Mouse (Mus musculus): ENCODE measurements at regions not wholly inside any gene's neighbourhood (a gene's known extent, or its start where the extent isn't known, plus 50 kb on each side); places are given as distances from the start of the nearest gene placed in this dataset.
A peak's percentile ranks its signal among the peaks of the same experiment; 100 is the strongest.

DNA sequence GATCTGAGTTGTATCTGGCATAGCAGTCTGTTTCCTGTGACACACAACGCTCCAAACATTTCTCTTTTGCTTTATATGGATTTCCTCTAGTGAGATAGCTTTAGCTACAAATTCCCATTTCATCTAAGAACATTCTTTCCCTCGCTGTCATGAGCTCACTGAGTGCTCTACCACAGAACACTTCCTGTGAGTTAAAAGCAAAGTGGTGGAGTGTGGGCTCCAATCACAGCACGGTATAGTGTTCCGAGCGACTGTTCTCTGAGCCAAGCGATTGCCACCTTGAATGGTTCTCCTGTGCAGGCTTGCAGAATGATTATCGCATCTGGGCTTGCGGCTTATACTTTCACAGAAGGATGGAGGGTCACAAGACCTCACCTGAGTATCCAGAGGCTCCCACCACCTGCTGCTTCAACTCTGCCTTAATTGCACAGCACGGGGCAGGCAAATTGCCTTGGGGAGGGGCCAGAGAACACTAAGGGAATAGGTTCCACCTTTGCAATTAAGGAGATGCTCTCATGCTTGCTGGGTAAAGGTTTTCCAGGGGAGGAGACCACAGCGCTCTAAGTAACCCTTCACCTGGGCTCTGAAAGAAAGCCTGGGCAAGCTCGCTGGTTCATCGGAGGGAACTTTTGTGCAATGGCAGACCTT is 477.7 kb downstream of the Zfp704 start:
- TF ChIP-seq FOSL1 (IDR thresholded peaks at IDR 0.05; ENCODE audit: insufficient read depth, low read length, poor library complexity, severe bottlenecking) (no peak), USF1 (IDR thresholded peaks at IDR 0.05; ENCODE audit: low read depth) (no peak), CEBPB (IDR thresholded peaks at IDR 0.05; ENCODE audit: low read depth) (no peak), MYOG (IDR thresholded peaks at IDR 0.05; ENCODE audit: control insufficient read depth, extremely low read depth, insufficient read length) (no peak), CTCF (IDR thresholded peaks at IDR 0.05; ENCODE audit: control insufficient read depth, insufficient read depth, insufficient read length) (no peak), MAX (IDR thresholded peaks at IDR 0.05) (no peak), MYOD1 (IDR thresholded peaks at IDR 0.05; ENCODE audit: control insufficient read depth, insufficient read length, low read depth) (no peak)
- Histone ChIP-seq H3K79me2 (ENCODE audit: control insufficient read depth, insufficient read depth) (no peaks in the 10 kb centered on the region), H3K79me3 (ENCODE audit: low read depth) (no peaks in the 10 kb centered on the region), H3ac (ENCODE audit: control insufficient read depth, insufficient read length, low read depth) (no peak overlapping the region), H3K4me3 (ENCODE audit: insufficient read depth, poor library complexity, severe bottlenecking) (no peak overlapping the region), H3K27me3 (ENCODE audit: control insufficient read depth, insufficient read depth, insufficient read length) (no peaks in the 10 kb centered on the region), H3K36me3 (ENCODE audit: control insufficient read depth, insufficient read depth) (no peaks in the 10 kb centered on the region)

DNA sequence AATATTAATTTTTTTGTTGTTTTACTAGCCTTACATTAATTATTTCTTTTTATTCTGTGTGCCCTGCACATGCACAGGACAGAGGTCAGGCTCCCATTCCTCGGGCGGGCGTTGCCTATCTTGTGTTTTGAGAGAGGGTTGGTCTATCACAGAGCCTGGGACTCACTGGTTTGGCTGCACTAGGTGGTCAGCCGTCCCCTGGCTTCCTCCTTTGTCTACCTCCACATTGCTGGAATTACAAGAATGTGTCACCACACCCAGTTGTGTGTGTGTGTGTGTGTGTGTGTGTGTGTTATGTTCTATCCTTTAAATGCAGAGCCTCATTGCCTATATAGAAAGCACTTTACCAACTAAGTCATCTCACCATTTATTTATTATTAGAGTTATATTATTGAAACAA is 478.5 kb downstream of the Zfp704 start:
- H3ac ChIP-seq (ENCODE audit: control insufficient read depth, insufficient read length, low read depth) = no peak overlapping the region
- H3K79me2 ChIP-seq (ENCODE audit: control insufficient read depth, insufficient read depth) = no peaks in the 10 kb centered on the region
- no peaks in the 10 kb centered on the region for H3K79me3 ChIP-seq (ENCODE audit: low read depth)
- no peaks in the 10 kb centered on the region for H3K36me3 ChIP-seq (ENCODE audit: control insufficient read depth, insufficient read depth)
- no peaks in the 10 kb centered on the region for H3K27me3 ChIP-seq (ENCODE audit: control insufficient read depth, insufficient read depth, insufficient read length)
- TF ChIP-seq MYOG (IDR thresholded peaks at IDR 0.05; ENCODE audit: control insufficient read depth, extremely low read depth, insufficient read length) (no peak), CTCF (IDR thresholded peaks at IDR 0.05; ENCODE audit: control insufficient read depth, insufficient read depth, insufficient read length) (no peak), CEBPB (IDR thresholded peaks at IDR 0.05; ENCODE audit: low read depth) (no peak), FOSL1 (IDR thresholded peaks at IDR 0.05; ENCODE audit: insufficient read depth, low read length, poor library complexity, severe bottlenecking) (no peak), MAX (IDR thresholded peaks at IDR 0.05) (no peak), MYOD1 (IDR thresholded peaks at IDR 0.05; ENCODE audit: control insufficient read depth, insufficient read length, low read depth) (no peak)
- no peak overlapping the region for H3K4me3 ChIP-seq (ENCODE audit: insufficient read depth, poor library complexity, severe bottlenecking)

DNA sequence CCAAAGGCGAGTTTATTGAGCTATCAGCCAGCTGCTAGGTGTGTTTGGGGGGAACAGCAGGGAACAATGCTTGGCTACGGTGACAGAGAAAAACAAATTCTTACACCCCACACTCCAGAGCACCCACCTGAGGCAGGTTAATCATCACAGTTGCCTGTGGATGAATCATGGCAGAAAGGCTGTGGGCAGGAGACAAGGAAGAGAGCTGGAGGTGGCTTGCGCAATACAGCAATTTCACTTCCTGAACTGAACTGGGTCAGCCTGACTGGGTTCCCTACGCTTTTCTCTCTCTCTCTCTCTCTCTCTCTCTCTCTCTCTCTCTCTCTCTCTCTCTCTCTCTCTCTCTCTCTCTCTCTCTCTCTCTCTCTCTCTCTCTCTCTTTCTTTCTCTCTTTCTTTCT is 481.5 kb downstream of the Zfp704 start:
- H3ac ChIP-seq (ENCODE audit: control insufficient read depth, insufficient read length, low read depth) = no peak overlapping the region
- TF ChIP-seq CEBPB (IDR thresholded peaks at IDR 0.05; ENCODE audit: low read depth) (peak; percentile 94), FOSL1 (IDR thresholded peaks at IDR 0.05; ENCODE audit: insufficient read depth, low read length, poor library complexity, severe bottlenecking) (no peak)
- H3K27me3 ChIP-seq (ENCODE audit: control insufficient read depth, insufficient read depth, insufficient read length) = no peaks in the 10 kb centered on the region
- no peaks in the 10 kb centered on the region for H3K36me3 ChIP-seq (ENCODE audit: control insufficient read depth, insufficient read depth)
- H3K79me3 ChIP-seq (ENCODE audit: low read depth) = no peaks in the 10 kb centered on the region
- no peaks in the 10 kb centered on the region for H3K79me2 ChIP-seq (ENCODE audit: control insufficient read depth, insufficient read depth)
- no peak overlapping the region for H3K4me3 ChIP-seq (ENCODE audit: insufficient read depth, poor library complexity, severe bottlenecking)

DNA sequence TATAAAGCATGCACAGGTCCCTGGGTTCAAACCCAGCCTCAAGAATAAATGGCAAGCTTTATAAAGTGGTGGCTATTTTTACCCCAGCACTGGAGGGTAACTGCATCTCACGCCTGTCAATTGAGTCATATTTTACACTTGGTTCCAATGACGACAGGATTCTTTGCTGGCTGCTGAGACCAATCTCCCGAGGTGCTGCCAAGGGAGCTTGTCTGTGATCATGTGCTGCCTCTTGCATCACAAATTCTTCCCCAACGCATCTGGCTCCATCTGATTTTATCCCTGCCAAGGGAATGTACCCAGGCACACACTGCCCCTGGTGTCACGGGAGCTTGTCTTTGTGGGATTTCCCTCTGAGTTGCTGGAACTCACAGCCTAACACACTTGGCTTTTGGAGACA is 486.8 kb downstream of the Zfp704 start:
- Histone ChIP-seq H3K4me3 (ENCODE audit: insufficient read depth, poor library complexity, severe bottlenecking) (no peak overlapping the region), H3K79me2 (ENCODE audit: control insufficient read depth, insufficient read depth) (no peaks in the 10 kb centered on the region), H3K27me3 (ENCODE audit: control insufficient read depth, insufficient read depth, insufficient read length) (no peaks in the 10 kb centered on the region), H3K36me3 (ENCODE audit: control insufficient read depth, insufficient read depth) (no peaks in the 10 kb centered on the region), H3ac (ENCODE audit: control insufficient read depth, insufficient read length, low read depth) (no peak overlapping the region), H3K79me3 (ENCODE audit: low read depth) (no peaks in the 10 kb centered on the region)
- no peak for TF ChIP-seq FOSL1 (IDR thresholded peaks at IDR 0.05; ENCODE audit: insufficient read depth, low read length, poor library complexity, severe bottlenecking)
- no peak for TF ChIP-seq CTCF (IDR thresholded peaks at IDR 0.05; ENCODE audit: control insufficient read depth, insufficient read depth, insufficient read length)
- no peak for TF ChIP-seq MYOD1 (IDR thresholded peaks at IDR 0.05; ENCODE audit: control insufficient read depth, insufficient read length, low read depth)
- no peak for TF ChIP-seq CEBPB (IDR thresholded peaks at IDR 0.05; ENCODE audit: low read depth)
- TF ChIP-seq MYOG (IDR thresholded peaks at IDR 0.05; ENCODE audit: control insufficient read depth, extremely low read depth, insufficient read length) = no peak
- no peak for TF ChIP-seq USF1 (IDR thresholded peaks at IDR 0.05; ENCODE audit: low read depth)
- no peak for TF ChIP-seq MAX (IDR thresholded peaks at IDR 0.05)

DNA sequence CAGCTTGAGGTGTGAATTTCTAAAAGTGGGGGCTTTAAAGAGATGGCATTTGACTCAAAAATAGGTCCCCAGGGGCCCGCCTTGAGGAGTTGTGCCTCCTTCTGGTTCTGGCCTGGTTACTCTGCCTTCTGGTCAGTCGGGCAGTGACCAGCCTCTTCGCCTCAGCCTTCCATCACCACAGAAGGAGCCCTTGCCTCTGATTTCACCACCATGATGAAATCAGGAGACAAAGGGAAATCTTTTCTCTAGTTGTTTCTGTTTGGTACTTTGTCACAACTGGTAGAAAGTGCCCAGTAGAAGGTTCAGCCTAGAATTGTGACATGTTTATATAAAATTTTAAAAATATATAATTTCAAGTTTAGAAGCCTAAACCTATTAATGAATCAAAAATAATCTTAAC is 492.0 kb downstream of the Zfp704 start:
- Histone ChIP-seq H3K36me3 (ENCODE audit: control insufficient read depth, insufficient read depth) (no peaks in the 10 kb centered on the region), H3ac (ENCODE audit: control insufficient read depth, insufficient read length, low read depth) (no peak overlapping the region), H3K4me3 (ENCODE audit: insufficient read depth, poor library complexity, severe bottlenecking) (no peak overlapping the region), H3K79me3 (ENCODE audit: low read depth) (no peaks in the 10 kb centered on the region), H3K79me2 (ENCODE audit: control insufficient read depth, insufficient read depth) (no peaks in the 10 kb centered on the region), H3K27me3 (ENCODE audit: control insufficient read depth, insufficient read depth, insufficient read length) (no peaks in the 10 kb centered on the region)
- no peak for TF ChIP-seq MYOD1 (IDR thresholded peaks at IDR 0.05; ENCODE audit: control insufficient read depth, insufficient read length, low read depth)
- no peak for TF ChIP-seq CEBPB (IDR thresholded peaks at IDR 0.05; ENCODE audit: low read depth)
- TF ChIP-seq CTCF (IDR thresholded peaks at IDR 0.05; ENCODE audit: control insufficient read depth, insufficient read depth, insufficient read length) = no peak
- TF ChIP-seq USF1 (IDR thresholded peaks at IDR 0.05; ENCODE audit: low read depth) = no peak
- no peak for TF ChIP-seq FOSL1 (IDR thresholded peaks at IDR 0.05; ENCODE audit: insufficient read depth, low read length, poor library complexity, severe bottlenecking)
- TF ChIP-seq MAX (IDR thresholded peaks at IDR 0.05) = no peak
- TF ChIP-seq MYOG (IDR thresholded peaks at IDR 0.05; ENCODE audit: control insufficient read depth, extremely low read depth, insufficient read length) = no peak

DNA sequence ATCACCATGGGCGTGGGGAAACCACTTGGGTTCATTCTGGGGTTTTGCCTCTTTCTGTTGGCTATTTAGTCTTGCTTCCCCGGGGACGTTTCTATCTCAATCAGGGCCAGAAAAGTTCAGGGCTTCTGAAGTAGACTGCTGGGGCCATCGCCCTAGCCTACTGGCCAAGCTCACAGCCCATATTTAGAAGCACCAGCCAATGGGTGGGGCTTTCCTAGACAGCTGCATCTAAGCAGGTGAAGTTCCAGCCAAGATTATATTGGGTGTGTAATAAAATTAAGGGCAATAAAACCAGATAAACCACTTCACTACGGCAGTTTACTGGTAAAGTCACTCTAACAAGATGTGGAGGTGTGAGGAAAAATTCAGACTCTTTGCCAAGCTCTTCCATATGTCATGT is 496.5 kb downstream of the Zfp704 start:
- no peaks in the 10 kb centered on the region for H3K27me3 ChIP-seq (ENCODE audit: control insufficient read depth, insufficient read depth, insufficient read length)
- no peaks in the 10 kb centered on the region for H3K79me2 ChIP-seq (ENCODE audit: control insufficient read depth, insufficient read depth)
- H3K36me3 ChIP-seq (ENCODE audit: control insufficient read depth, insufficient read depth) = no peaks in the 10 kb centered on the region
- no peak overlapping the region for H3K4me3 ChIP-seq (ENCODE audit: insufficient read depth, poor library complexity, severe bottlenecking)
- H3K79me3 ChIP-seq (ENCODE audit: low read depth) = no peaks in the 10 kb centered on the region
- TF ChIP-seq FOSL1 (IDR thresholded peaks at IDR 0.05; ENCODE audit: insufficient read depth, low read length, poor library complexity, severe bottlenecking) = no peak
- TF ChIP-seq MYOG (IDR thresholded peaks at IDR 0.05; ENCODE audit: control insufficient read depth, extremely low read depth, insufficient read length) = no peak
- TF ChIP-seq MAX (IDR thresholded peaks at IDR 0.05) = no peak
- TF ChIP-seq CEBPB (IDR thresholded peaks at IDR 0.05; ENCODE audit: low read depth) = no peak
- no peak for TF ChIP-seq USF1 (IDR thresholded peaks at IDR 0.05; ENCODE audit: low read depth)
- TF ChIP-seq CTCF (IDR thresholded peaks at IDR 0.05; ENCODE audit: control insufficient read depth, insufficient read depth, insufficient read length) = no peak
- no peak for TF ChIP-seq MYOD1 (IDR thresholded peaks at IDR 0.05; ENCODE audit: control insufficient read depth, insufficient read length, low read depth)
- no peak overlapping the region for H3ac ChIP-seq (ENCODE audit: control insufficient read depth, insufficient read length, low read depth)

Data from C2C12 (cell line).